In the genomic region with DNA sequence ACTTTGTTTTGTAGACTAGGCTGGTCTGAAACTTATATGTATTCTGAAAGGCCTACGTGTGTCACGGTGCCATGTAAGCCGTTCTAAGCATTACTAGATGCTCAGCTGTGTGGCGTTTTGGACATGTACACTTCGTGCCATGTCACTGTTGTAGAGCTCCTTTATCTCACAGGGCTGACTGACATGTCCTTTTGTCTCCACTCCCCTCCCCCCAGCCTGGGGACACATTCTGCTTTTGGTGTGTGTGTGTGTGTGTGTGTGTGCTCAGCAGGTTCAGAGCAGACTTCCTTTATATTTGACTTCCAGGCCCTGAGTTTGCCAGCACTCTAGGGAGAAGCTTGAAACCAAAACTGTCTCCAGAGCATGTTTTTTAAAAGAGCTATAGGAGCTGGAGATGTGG, we compare ENCODE assay signal across 8 mouse cellular contexts. TPM values are rescaled to one million over a fixed set of nuclear protein-coding genes. Genes with fewer than 3 reads are reported as not detected.
DNase-seq lines count a peak whose midpoint lies in the region; ATAC-seq and TF ChIP-seq lines count a peak whose summit lies in the region.
"Had no signal": no experiment of that assay in that cellular context is flagged by ENCODE, and none has a peak within 500 bp of the region (broad histone marks: within the 10 kb centered on the region; RNA-seq: fewer than 3 reads in every experiment).

No protein-coding gene starts in this region.

- no peaks in the 10 kb centered on the region for H3K27me3 ChIP-seq in neural tube, embryonic 11.5 days (ENCODE audit: control insufficient read depth, insufficient read depth, low read length)
- H3K27me3 ChIP-seq in neural tube, embryonic 15.5 days (replicated peaks), result no peaks in the 10 kb centered on the region
- no peaks in the 10 kb centered on the region for H3K27me3 ChIP-seq in embryonic facial prominence, embryonic 11.5 days (ENCODE audit: control insufficient read depth, insufficient read depth, low read length)
- H3K27me3 ChIP-seq in intestine, embryonic 16.5 days (replicated peaks; ENCODE audit: control insufficient read depth, insufficient read depth, low read length), result no peaks in the 10 kb centered on the region
- no peaks in the 10 kb centered on the region for H3K27me3 ChIP-seq in stomach, postnatal 0 days (ENCODE audit: control insufficient read depth, insufficient read depth, low read length)

- no peaks in the 10 kb centered on the region for H3K9me3 ChIP-seq in neural tube, embryonic 11.5 days (ENCODE audit: control insufficient read depth, low read length)
- H3K9me3 ChIP-seq in neural tube, embryonic 15.5 days (replicated peaks), result no peaks in the 10 kb centered on the region
- no peaks in the 10 kb centered on the region for H3K9me3 ChIP-seq in embryonic facial prominence, embryonic 11.5 days (replicated peaks; ENCODE audit: control insufficient read depth, low read length)
- H3K9me3 ChIP-seq in intestine, embryonic 16.5 days (ENCODE audit: control insufficient read depth, low read length), result no peaks in the 10 kb centered on the region
- H3K9me3 ChIP-seq in stomach, postnatal 0 days (ENCODE audit: control insufficient read depth, low read length), result no peaks in the 10 kb centered on the region

- H3K4me1 ChIP-seq in neural tube, embryonic 11.5 days (ENCODE audit: control insufficient read depth, insufficient read depth, low read length), result 0 out of 2 replicates have a peak, but pooled peaks cover 4% of the 10 kb centered on the region
- H3K4me1 ChIP-seq in neural tube, embryonic 15.5 days, result no peaks in the 10 kb centered on the region
- no peaks in the 10 kb centered on the region for H3K4me1 ChIP-seq in embryonic facial prominence, embryonic 11.5 days (ENCODE audit: control insufficient read depth, insufficient read depth, low read length)
- no peaks in the 10 kb centered on the region for H3K4me1 ChIP-seq in intestine, embryonic 16.5 days (ENCODE audit: control insufficient read depth, insufficient read depth, low read length)
- H3K4me1 ChIP-seq in stomach, postnatal 0 days (replicated peaks; ENCODE audit: control insufficient read depth, insufficient read depth), result no peaks in the 10 kb centered on the region

- no peak overlapping the region for H3K9ac ChIP-seq in neural tube, embryonic 11.5 days (ENCODE audit: low read length)
- no peak overlapping the region for H3K9ac ChIP-seq in neural tube, embryonic 15.5 days (replicated peaks)
- no peak overlapping the region for H3K9ac ChIP-seq in embryonic facial prominence, embryonic 11.5 days (replicated peaks; ENCODE audit: low read length)
- no peak overlapping the region for H3K9ac ChIP-seq in intestine, embryonic 16.5 days (ENCODE audit: low read depth, low read length)
- no peak overlapping the region for H3K9ac ChIP-seq in stomach, postnatal 0 days (ENCODE audit: low read length)

- H3K4me3 ChIP-seq in neural tube, embryonic 11.5 days (ENCODE audit: low read depth, low read length), result no peak overlapping the region
- no peak overlapping the region for H3K4me3 ChIP-seq in neural tube, embryonic 15.5 days (replicated peaks)
- no peak overlapping the region for H3K4me3 ChIP-seq in embryonic facial prominence, embryonic 11.5 days (ENCODE audit: low read depth, low read length)
- H3K4me3 ChIP-seq in intestine, embryonic 16.5 days (ENCODE audit: low read length), result no peak overlapping the region
- H3K4me3 ChIP-seq in stomach, postnatal 0 days (ENCODE audit: low read depth, low read length), result no peak overlapping the region

- WGBS in neural tube, embryonic 11.5 days, result 63% methylated on average over 5 of the region's 5 CpGs
- WGBS in neural tube, embryonic 15.5 days, result 40% methylated on average over 5 of the region's 5 CpGs
- 52% methylated on average over 5 of the region's 5 CpGs for WGBS in embryonic facial prominence, embryonic 11.5 days
- WGBS in intestine, embryonic 16.5 days, result 69% methylated on average over 5 of the region's 5 CpGs
- 56% methylated on average over 5 of the region's 5 CpGs for WGBS in stomach, postnatal 0 days

- ATAC-seq in neural tube, embryonic 11.5 days (ENCODE audit: insufficient read depth, low FRiP score, low TSS enrichment), result no peak
- ATAC-seq in neural tube, embryonic 15.5 days (ENCODE audit: low FRiP score), result no peak
- no peak for ATAC-seq in embryonic facial prominence, embryonic 11.5 days (replicated peaks; ENCODE audit: insufficient number of reproducible peaks, low FRiP score, low TSS enrichment, low read depth)
- no peak for ATAC-seq in intestine, embryonic 16.5 days
- ATAC-seq in stomach, postnatal 0 days (ENCODE audit: low FRiP score, low TSS enrichment), result no peak

- H3K36me3 ChIP-seq in neural tube, embryonic 11.5 days (ENCODE audit: control insufficient read depth, insufficient read depth, low read length), result no peaks in the 10 kb centered on the region
- H3K36me3 ChIP-seq in neural tube, embryonic 15.5 days, result no peaks in the 10 kb centered on the region
- H3K36me3 ChIP-seq in embryonic facial prominence, embryonic 11.5 days (replicated peaks; ENCODE audit: control insufficient read depth, insufficient read depth, low read depth, low read length), result no peaks in the 10 kb centered on the region; the same call in 1 of the 2 replicates
- no peaks in the 10 kb centered on the region for H3K36me3 ChIP-seq in intestine, embryonic 16.5 days (ENCODE audit: control insufficient read depth, insufficient read depth, low read length)
- H3K36me3 ChIP-seq in stomach, postnatal 0 days (ENCODE audit: control insufficient read depth, insufficient read depth, low read length), result no peaks in the 10 kb centered on the region

- H3K27ac ChIP-seq in neural tube, embryonic 11.5 days (ENCODE audit: low read depth, low read length), result no peak overlapping the region
- H3K27ac ChIP-seq in neural tube, embryonic 15.5 days (replicated peaks), result no peak overlapping the region
- H3K27ac ChIP-seq in embryonic facial prominence, embryonic 11.5 days (replicated peaks; ENCODE audit: low read depth, low read length), result no peak overlapping the region
- no peak overlapping the region for H3K27ac ChIP-seq in intestine, embryonic 16.5 days (ENCODE audit: low read length)
- H3K27ac ChIP-seq in stomach, postnatal 0 days (replicated peaks), result no peak overlapping the region

- H3K4me2 ChIP-seq in neural tube, embryonic 11.5 days (ENCODE audit: low read depth), result no peak overlapping the region
- H3K4me2 ChIP-seq in neural tube, embryonic 15.5 days, result no peak overlapping the region
- no peak overlapping the region for H3K4me2 ChIP-seq in embryonic facial prominence, embryonic 11.5 days (ENCODE audit: low read depth, low read length)
- no peak overlapping the region for H3K4me2 ChIP-seq in intestine, embryonic 16.5 days (ENCODE audit: low read depth, low read length)
- no peak overlapping the region for H3K4me2 ChIP-seq in stomach, postnatal 0 days (replicated peaks; ENCODE audit: low read depth)

- no peak for TF ChIP-seq CTCF in stomach, postnatal 0 days (IDR thresholded peaks at IDR 0.05; ENCODE audit: low read depth)

- TF ChIP-seq EP300 in stomach, postnatal 0 days (optimal IDR thresholded peaks at IDR 0.05), result no peak

- DNase-seq in neural tube, embryonic 11.5 days (ENCODE audit: low spot score), result peak; percentile 57
- DNase-seq in embryonic facial prominence, embryonic 11.5 days (ENCODE audit: low spot score), result peak; percentile 47
- DNase-seq in liver, result peak; percentile 48
- peak; percentile 78 for DNase-seq in thymus, postnatal 25 days
- no peak for DNase-seq in stomach, postnatal 0 days (ENCODE audit: low spot score)
- DNase-seq: lung, postnatal 14 days had no signal

RNA-seq across cellular contexts. Expression of a gene that starts 4.8 kb away (rescaled TPM):
- 50.3 and 52.3 TPM in 2 replicates for polyA plus RNA-seq in neural tube, embryonic 11.5 days (2014; fragmentation: Nextera tagmentation; extraction: Ambion mirVana)
- polyA plus RNA-seq in neural tube, embryonic 15.5 days (2015; fragmentation: Nextera tagmentation; extraction: Ambion mirVana), result 48.8 and 50.4 TPM in 2 replicates
- polyA plus RNA-seq in embryonic facial prominence, embryonic 11.5 days (2014; fragmentation: Nextera tagmentation; extraction: Ambion mirVana), result 29.2 and 31.3 TPM in 2 replicates
- 25.7 and 27.1 TPM in 2 replicates for polyA plus RNA-seq in intestine, embryonic 16.5 days (2015; fragmentation: Nextera tagmentation; extraction: Ambion mirVana)
- 31.0 and 35.8 TPM in 2 replicates for polyA plus RNA-seq in stomach, postnatal 0 days (2015; fragmentation: Nextera tagmentation; extraction: Ambion mirVana)

RNA-seq across cellular contexts. Expression of a gene that starts 58.8 kb away (rescaled TPM):
- polyA plus RNA-seq in neural tube, embryonic 11.5 days (2014; fragmentation: Nextera tagmentation; extraction: Ambion mirVana), result 1.7 TPM in 2 replicates
- 22.1 and 23.2 TPM in 2 replicates for polyA plus RNA-seq in neural tube, embryonic 15.5 days (2015; fragmentation: Nextera tagmentation; extraction: Ambion mirVana)
- 0.46 and 0.59 TPM in 2 replicates for polyA plus RNA-seq in embryonic facial prominence, embryonic 11.5 days (2014; fragmentation: Nextera tagmentation; extraction: Ambion mirVana)
- polyA plus RNA-seq in intestine, embryonic 16.5 days (2015; fragmentation: Nextera tagmentation; extraction: Ambion mirVana), result 2.5 and 3.2 TPM in 2 replicates
- polyA plus RNA-seq in stomach, postnatal 0 days (2015; fragmentation: Nextera tagmentation; extraction: Ambion mirVana), result 7.7 and 8.2 TPM in 2 replicates
